Mouse (Mus musculus): Measurements from ENCODE around the gene Sppl3.

Sppl3 gene

GRCm38 (mm10) chr5:115010577-115011216 lies at the start of gene Sppl3:
Gene Sppl3 (plus strand): TSS chr5:115011137.
- DNase-seq (ENCODE audit: low read depth, low spot score), result peak; percentile 96

GRCm38 (mm10) chr5:114961590-114962360 lies 49.2 kb upstream of the Sppl3 start:
- DNase-seq (ENCODE audit: low read depth, low spot score), result no peak

- no peak for DNase-seq (ENCODE audit: low read depth, low spot score)
Observed at GRCm38 (mm10) chr5:114964315-114964966, 46.5 kb upstream of the Sppl3 start.

- no peak for DNase-seq (ENCODE audit: low read depth, low spot score)
Observed at GRCm38 (mm10) chr5:114964967-114965898, 45.7 kb upstream of the Sppl3 start.

- DNase-seq (ENCODE audit: low read depth, low spot score), result no peak
Observed at GRCm38 (mm10) chr5:114967523-114968268, 43.2 kb upstream of the Sppl3 start.

GRCm38 (mm10) chr5:114968651-114969050 lies 42.3 kb upstream of the Sppl3 start:
- DNase-seq (ENCODE audit: low read depth, low spot score), result no peak

GRCm38 (mm10) chr5:114969064-114969463 lies 41.9 kb upstream of the Sppl3 start:
- DNase-seq (ENCODE audit: low read depth, low spot score), result no peak

GRCm38 (mm10) chr5:114969609-114970215 lies 41.2 kb upstream of the Sppl3 start:
- no peak for DNase-seq (ENCODE audit: low read depth, low spot score)

GRCm38 (mm10) chr5:114970824-114971227 lies 40.1 kb upstream of the Sppl3 start, which contains the start of gene Hnf1a:
Gene Hnf1a (minus strand): TSS chr5:114971094.
- DNase-seq (ENCODE audit: low read depth, low spot score), result peak; percentile 42

GRCm38 (mm10) chr5:114972201-114972600 lies 38.7 kb upstream of the Sppl3 start:
- DNase-seq (ENCODE audit: low read depth, low spot score), result peak; percentile 88

- peak; percentile 51 for DNase-seq (ENCODE audit: low read depth, low spot score)
Observed at GRCm38 (mm10) chr5:114973131-114973530, 37.8 kb upstream of the Sppl3 start.

GRCm38 (mm10) chr5:114976935-114977334 lies 34.0 kb upstream of the Sppl3 start:
- DNase-seq (ENCODE audit: low read depth, low spot score), result no peak

- no peak for DNase-seq (ENCODE audit: low read depth, low spot score)
Observed at GRCm38 (mm10) chr5:114978473-114978872, 32.5 kb upstream of the Sppl3 start.

- peak; percentile 90 for DNase-seq (ENCODE audit: low read depth, low spot score)
Observed at GRCm38 (mm10) chr5:114978888-114979249, 32.1 kb upstream of the Sppl3 start.

GRCm38 (mm10) chr5:114979250-114980121 lies 31.5 kb upstream of the Sppl3 start:
- DNase-seq (ENCODE audit: low read depth, low spot score), result peak; percentile 89

GRCm38 (mm10) chr5:114980122-114980748 lies 30.7 kb upstream of the Sppl3 start:
- peak; percentile 61 for DNase-seq (ENCODE audit: low read depth, low spot score)

- peak; percentile 70 for DNase-seq (ENCODE audit: low read depth, low spot score)
Observed at GRCm38 (mm10) chr5:114982001-114982400, 28.9 kb upstream of the Sppl3 start.

GRCm38 (mm10) chr5:114985074-114985473 lies 25.9 kb upstream of the Sppl3 start:
- DNase-seq (ENCODE audit: low read depth, low spot score), result peak; percentile 42

- peak; percentile 52 for DNase-seq (ENCODE audit: low read depth, low spot score)
Observed at GRCm38 (mm10) chr5:114996447-114996846, 14.5 kb upstream of the Sppl3 start.
